15 mouse cellular contexts compared by ENCODE assay signal in genomic region chr2:20964461-20964860, GRCm38 (mm10). TPM values are rescaled to one million over a fixed set of nuclear protein-coding genes. Genes with fewer than 3 reads are reported as not detected.
DNase-seq lines count a peak whose midpoint lies in the region; ATAC-seq and TF ChIP-seq lines count a peak whose summit lies in the region.
"Had no signal": no experiment of that assay in that cellular context is flagged by ENCODE, and none has a peak within 500 bp of the region (broad histone marks: within the 10 kb centered on the region; RNA-seq: fewer than 3 reads in every experiment).

No protein-coding gene starts in this region.

- H3K27ac ChIP-seq in heart, embryonic 10.5 days, result no peak overlapping the region
- no peak overlapping the region for H3K27ac ChIP-seq in neural tube, embryonic 11.5 days (ENCODE audit: low read depth, low read length)
- no peak overlapping the region for H3K27ac ChIP-seq in liver, embryonic 14.5 days
- H3K27ac ChIP-seq: embryonic facial prominence, embryonic 15.5 days had no signal

- peak overlapping the region; percentile 27 for H3K4me2 ChIP-seq in neural tube, embryonic 11.5 days (ENCODE audit: low read depth)
- peak overlapping the region; percentile 31; the same call in 1 of the 2 replicates for H3K4me2 ChIP-seq in liver, embryonic 14.5 days (ENCODE audit: low read depth)
- H3K4me2 ChIP-seq: embryonic facial prominence, embryonic 15.5 days had no signal

- H3K4me1 ChIP-seq in heart, embryonic 10.5 days, result peaks cover 53% of the 10 kb centered on the region
- peaks cover 27% of the 10 kb centered on the region for H3K4me1 ChIP-seq in neural tube, embryonic 11.5 days (ENCODE audit: control insufficient read depth, insufficient read depth, low read length)
- peaks cover 39 to 42% of the 10 kb centered on the region in 2 experiments for H3K4me1 ChIP-seq in liver, embryonic 14.5 days (replicated peaks; ENCODE audit: control insufficient read depth in 2 of 2, insufficient read depth in 2 of 2, low read length in 1 of 2)

- no peak for TF ChIP-seq CTCF in liver, embryonic 14.5 days (IDR thresholded peaks at IDR 0.05; ENCODE audit: low read depth)

- no peak overlapping the region for H3K9ac ChIP-seq in neural tube, embryonic 11.5 days (ENCODE audit: low read length)
- H3K9ac ChIP-seq in liver, embryonic 14.5 days (replicated peaks), result no peak overlapping the region
- H3K9ac ChIP-seq: embryonic facial prominence, embryonic 15.5 days had no signal

- DNase-seq in heart, embryonic 10.5 days (ENCODE audit: low spot score), result peak; percentile 35
- DNase-seq in heart, adult 8-10 months (ENCODE audit: low spot score), result no peak
- peak; percentile 2 for DNase-seq in neural tube, embryonic 11.5 days (ENCODE audit: low spot score)
- no peak for DNase-seq in neural tube, embryonic 10.5 days (ENCODE audit: extremely low spot score, low spot score)
- no peak for DNase-seq in liver, embryonic 14.5 days (ENCODE audit: low read depth in 3 of 3, low spot score in 3 of 3)
- no peak for DNase-seq in urinary bladder, adult 2 months (ENCODE audit: low spot score)
- no peak for DNase-seq in spleen, postnatal 4 days (ENCODE audit: low spot score in 2 of 2)
- no peak for DNase-seq in spleen, postnatal 36 days (ENCODE audit: low spot score in 2 of 2)
- DNase-seq: adrenal gland, postnatal 10 days; gastrocnemius, postnatal 14 days; kidney, adult 9 months; right cerebral cortex, adult 18-20 months had no signal

- no peak for TF ChIP-seq EP300 in liver, embryonic 14.5 days (IDR thresholded peaks at IDR 0.05; ENCODE audit: low read depth)

- H3K36me3 ChIP-seq in heart, embryonic 10.5 days, result no peaks in the 10 kb centered on the region
- no peaks in the 10 kb centered on the region for H3K36me3 ChIP-seq in neural tube, embryonic 11.5 days (ENCODE audit: control insufficient read depth, insufficient read depth, low read length)
- H3K36me3 ChIP-seq in liver, embryonic 14.5 days (replicated peaks; ENCODE audit: control insufficient read depth, insufficient read depth, low read depth), result peaks cover 5% of the 10 kb centered on the region; the same call in 1 of the 2 replicates
- H3K36me3 ChIP-seq: embryonic facial prominence, embryonic 15.5 days had no signal

- H3K27me3 ChIP-seq in heart, embryonic 10.5 days (ENCODE audit: insufficient read depth, poor library complexity, severe bottlenecking), result no peaks in the 10 kb centered on the region
- H3K27me3 ChIP-seq in neural tube, embryonic 11.5 days (ENCODE audit: control insufficient read depth, insufficient read depth, low read length), result no peaks in the 10 kb centered on the region
- H3K27me3 ChIP-seq in liver, embryonic 14.5 days (ENCODE audit: control insufficient read depth, insufficient read depth, low read length), result no peaks in the 10 kb centered on the region
- H3K27me3 ChIP-seq: embryonic facial prominence, embryonic 15.5 days; Patski had no signal

- H3K9me3 ChIP-seq in heart, embryonic 10.5 days, result no peaks in the 10 kb centered on the region
- H3K9me3 ChIP-seq in neural tube, embryonic 11.5 days (ENCODE audit: control insufficient read depth, low read length), result no peaks in the 10 kb centered on the region
- no peaks in the 10 kb centered on the region for H3K9me3 ChIP-seq in liver, embryonic 14.5 days (ENCODE audit: control insufficient read depth, low read length)
- H3K9me3 ChIP-seq: embryonic facial prominence, embryonic 15.5 days had no signal

- H3K4me3 ChIP-seq in heart, embryonic 10.5 days, result no peak overlapping the region
- H3K4me3 ChIP-seq in neural tube, embryonic 11.5 days (ENCODE audit: low read depth, low read length), result no peak overlapping the region
- no peak overlapping the region for H3K4me3 ChIP-seq in liver, embryonic 14.5 days (ENCODE audit: insufficient read depth in 1 of 2, low read depth in 2 of 2, low read length in 2 of 2)
- H3K4me3 ChIP-seq: embryonic facial prominence, embryonic 15.5 days had no signal

- ATAC-seq in neural tube, embryonic 11.5 days (ENCODE audit: insufficient read depth, low FRiP score, low TSS enrichment), result no peak
- ATAC-seq in liver, embryonic 14.5 days (ENCODE audit: insufficient read depth), result no peak
- ATAC-seq: CD4-positive, CD25-positive, alpha-beta regulatory T cell, adult 4 months; Patski had no signal

RNA-seq across cellular contexts. Expression of gene Arhgap21, which starts 4.2 kb away (rescaled TPM):
- polyA plus RNA-seq in heart, embryonic 10.5 days (2016; fragmentation: Nextera tagmentation; extraction: Ambion mirVana), result 15.2 and 18.7 TPM in 2 replicates
- 10 to 100 TPM; 77.8 to 86.8 (median 81.9) TPM for total RNA-seq in heart, adult 8-10 months (2022)
- 49.4 and 50.0 TPM in 2 replicates for polyA plus RNA-seq in neural tube, embryonic 11.5 days (2014; fragmentation: Nextera tagmentation; extraction: Ambion mirVana)
- polyA plus RNA-seq in liver, embryonic 14.5 days (2012; rRNA removed), result 6.7 and 10.9 TPM in 2 replicates
- 8.4 and 9.0 TPM in 2 replicates for polyA plus RNA-seq in liver, embryonic 14.5 days (2014; fragmentation: Nextera tagmentation; extraction: Ambion mirVana)
- polyA plus RNA-seq in urinary bladder, adult 2 months (2012; rRNA removed), result 14.5 and 25.7 TPM in 2 replicates

Comparison
In these comparisons a context has a peak if more than half of its experiments do, and no peak if none do; other contexts are left out.
1. DNase-seq: peak in heart, embryonic 10.5 days (single experiment) and neural tube, embryonic 11.5 days (single experiment); none in heart, adult 8-10 months (single experiment), neural tube, embryonic 10.5 days (single experiment), liver, embryonic 14.5 days (0 of 3), urinary bladder, adult 2 months (single experiment), spleen, postnatal 4 days (0 of 2) and spleen, postnatal 36 days (0 of 2).